Mouse (Mus musculus): ENCODE results near the gene Gm26602. TPM values are rescaled to one million over a fixed set of nuclear protein-coding genes. Genes with fewer than 3 reads are reported as not detected.
"Not testable (repeated sequence)": the region's sequence is repeated elsewhere in the genome, so short reads cannot be mapped to it uniquely, and the experiment has no call there.

The Gm26602 gene
- polyA plus RNA-seq, 1 experiment = not detected

- 83% methylated on average over 9 of the region's 9 CpGs for WGBS
- Histone ChIP-seq H3K36me3 (ENCODE audit: control insufficient read depth, insufficient read depth, low read length) (no peaks in the 10 kb centered on the region), H3K4me1 (ENCODE audit: control insufficient read depth, insufficient read depth, low read length) (peaks cover 3% of the 10 kb centered on the region; the same call in 1 of the 2 replicates), H3K27me3 (replicated peaks; ENCODE audit: control insufficient read depth, insufficient read depth, low read length) (no peaks in the 10 kb centered on the region), H3K27ac (ENCODE audit: insufficient read depth, low read depth, low read length) (no peak overlapping the region), H3K4me3 (ENCODE audit: insufficient read depth, low read depth, low read length) (no peak overlapping the region)
- DNase-seq = no peak
- TF ChIP-seq CTCF (conservative IDR thresholded peaks at IDR 0.05; ENCODE audit: insufficient read depth, insufficient read length, low read depth, low read length) = no peak
- TF ChIP-seq POLR2A (IDR thresholded peaks at IDR 0.05; ENCODE audit: low read depth, low read length) = no peak
Measured at GRCm38 (mm10) chr10:79955691-79956090, 45.0 kb downstream of the Gm26602 start.

- no peak overlapping the region for H3K4me3 ChIP-seq (ENCODE audit: insufficient read depth, low read depth, low read length)
- peaks cover 5% of the 10 kb centered on the region; the same call in 1 of the 2 replicates for H3K4me1 ChIP-seq (ENCODE audit: control insufficient read depth, insufficient read depth, low read length)
- TF ChIP-seq POLR2A (IDR thresholded peaks at IDR 0.05; ENCODE audit: low read depth, low read length) (no peak), CTCF (conservative IDR thresholded peaks at IDR 0.05; ENCODE audit: insufficient read depth, insufficient read length, low read depth, low read length) (no peak)
- H3K36me3 ChIP-seq (ENCODE audit: control insufficient read depth, insufficient read depth, low read length) = no peaks in the 10 kb centered on the region
- DNase-seq = no peak
- 59% methylated on average over 4 of the region's 4 CpGs for WGBS
- H3K27me3 ChIP-seq (replicated peaks; ENCODE audit: control insufficient read depth, insufficient read depth, low read length) = no peaks in the 10 kb centered on the region
- no peak overlapping the region for H3K27ac ChIP-seq (ENCODE audit: insufficient read depth, low read depth, low read length)
Measured at GRCm38 (mm10) chr10:79956643-79957154, 46.0 kb downstream of the Gm26602 start.

- Histone ChIP-seq H3K36me3 (ENCODE audit: control insufficient read depth, insufficient read depth, low read length) (no peaks in the 10 kb centered on the region), H3K27me3 (replicated peaks; ENCODE audit: control insufficient read depth, insufficient read depth, low read length) (no peaks in the 10 kb centered on the region), H3K27ac (ENCODE audit: insufficient read depth, low read depth, low read length) (peak overlapping the region; percentile 22; the same call in 1 of the 2 replicates), H3K4me1 (ENCODE audit: control insufficient read depth, insufficient read depth, low read length) (peaks cover 5% of the 10 kb centered on the region; the same call in 1 of the 2 replicates), H3K4me3 (ENCODE audit: insufficient read depth, low read depth, low read length) (no peak overlapping the region)
- peak; percentile 92 for DNase-seq
- WGBS = 6% methylated on average over 21 of the region's 21 CpGs
- TF ChIP-seq POLR2A (IDR thresholded peaks at IDR 0.05; ENCODE audit: low read depth, low read length) (no peak), CTCF (conservative IDR thresholded peaks at IDR 0.05; ENCODE audit: insufficient read depth, insufficient read length, low read depth, low read length) (peak; percentile 99; the same call in 1 of the 2 replicates)
Measured at GRCm38 (mm10) chr10:79958140-79958816, 47.6 kb downstream of the Gm26602 start.

GRCm38 (mm10) chr10:79959412-79959811 lies 48.8 kb downstream of the Gm26602 start:
- DNase-seq; H3K4me1 ChIP-seq (ENCODE audit: control insufficient read depth, insufficient read depth, low read length); H3K36me3 ChIP-seq (ENCODE audit: control insufficient read depth, insufficient read depth, low read length); H3K4me3 ChIP-seq (ENCODE audit: insufficient read depth, low read depth, low read length); H3K27me3 ChIP-seq (replicated peaks; ENCODE audit: control insufficient read depth, insufficient read depth, low read length): not testable (repeated sequence)
- H3K27ac ChIP-seq (ENCODE audit: insufficient read depth, low read depth, low read length) = peak overlapping the region; percentile 15; the same call in 1 of the 2 replicates
- 22% methylated on average over 10 of the region's 10 CpGs for WGBS

- Histone ChIP-seq H3K4me3 (ENCODE audit: insufficient read depth, low read depth, low read length) (peak within 1 kb of the TSS; percentile 85), H3K4me1 (ENCODE audit: control insufficient read depth, insufficient read depth, low read length) (peaks cover 5% of the 10 kb centered on the region; the same call in 1 of the 2 replicates), H3K27me3 (replicated peaks; ENCODE audit: control insufficient read depth, insufficient read depth, low read length) (no peaks in the 10 kb centered on the region), H3K27ac (ENCODE audit: insufficient read depth, low read depth, low read length) (peak within 1 kb of the TSS; percentile 15; the same call in 1 of the 2 replicates), H3K36me3 (ENCODE audit: control insufficient read depth, insufficient read depth, low read length) (no peaks in the 10 kb centered on the region)
- TF ChIP-seq POLR2A (IDR thresholded peaks at IDR 0.05; ENCODE audit: low read depth, low read length) (no peak), CTCF (conservative IDR thresholded peaks at IDR 0.05; ENCODE audit: insufficient read depth, insufficient read length, low read depth, low read length) (peak; percentile 99)
- DNase-seq = peak; percentile 100
- WGBS = under 1% methylated on average over 61 of the region's 61 CpGs
Measured at GRCm38 (mm10) chr10:79959847-79960601, 49.4 kb downstream of the Gm26602 start, which contains the start of gene Wdr18. Gene Wdr18 (plus strand): TSS chr10:79960152.

Other genes with a start within 250 kb of the Gm26602 start
- 0.44 TPM in 1 of 2 replicates, not detected in the other for gene Madcam1, start 246.3 kb upstream of the Gm26602 start, polyA plus RNA-seq (2012; rRNA removed)
- 60.3 and 75.2 TPM in 2 replicates for gene Tpgs1, start 241.5 kb upstream of the Gm26602 start, polyA plus RNA-seq (2012; rRNA removed)
- 159 and 183 TPM in 2 replicates for gene Cdc34, start 228.7 kb upstream of the Gm26602 start, polyA plus RNA-seq (2012; rRNA removed)
- gene Gzmm, start 221.8 kb upstream of the Gm26602 start, polyA plus RNA-seq (2012; rRNA removed) = 0.34 and 0.94 TPM in 2 replicates
- gene Bsg, start 206.4 kb upstream of the Gm26602 start, polyA plus RNA-seq (2012; rRNA removed) = 825 and 914 TPM in 2 replicates
- 1.5 and 1.9 TPM in 2 replicates for gene Hcn2, start 194.2 kb upstream of the Gm26602 start, polyA plus RNA-seq (2012; rRNA removed)
- gene Polrmt, start 164.3 kb upstream of the Gm26602 start, polyA plus RNA-seq (2012; rRNA removed) = 66.3 and 77.9 TPM in 2 replicates
- gene Fgf22, start 155.8 kb upstream of the Gm26602 start, polyA plus RNA-seq (2012; rRNA removed) = not detected in 2 replicates
- gene Rnf126, start 143.9 kb upstream of the Gm26602 start, polyA plus RNA-seq (2012; rRNA removed) = 90.2 and 122 TPM in 2 replicates
- gene Fstl3, start 133.6 kb upstream of the Gm26602 start, polyA plus RNA-seq (2012; rRNA removed) = 17.0 and 24.1 TPM in 2 replicates
- 0.03 and 0.08 TPM in 2 replicates for gene Prss57, start 119.9 kb upstream of the Gm26602 start, polyA plus RNA-seq (2012; rRNA removed)
- 110 and 121 TPM in 2 replicates for gene Palm, start 117.3 kb upstream of the Gm26602 start, polyA plus RNA-seq (2012; rRNA removed)
- gene Misp, start 89.9 kb upstream of the Gm26602 start, polyA plus RNA-seq (2012; rRNA removed) = 17.9 and 19.9 TPM in 2 replicates
- gene Ptbp1, start 56.4 kb upstream of the Gm26602 start, polyA plus RNA-seq (2012; rRNA removed) = 184 and 198 TPM in 2 replicates
- gene Prtn3, start 36.4 kb upstream of the Gm26602 start, polyA plus RNA-seq (2012; rRNA removed) = 0.67 and 0.99 TPM in 2 replicates
- 2.7 and 3.2 TPM in 2 replicates for gene Plppr3, start 36.2 kb upstream of the Gm26602 start, polyA plus RNA-seq (2012; rRNA removed)
- gene Elane, start 24.6 kb upstream of the Gm26602 start, polyA plus RNA-seq (2012; rRNA removed) = 0.10 TPM in 1 of 2 replicates, not detected in the other
- 1,335 and 2,389 TPM in 2 replicates for gene Cfd, start 20.0 kb upstream of the Gm26602 start, polyA plus RNA-seq (2012; rRNA removed)
- 57.1 and 75.4 TPM in 2 replicates for gene Med16, start 1.9 kb upstream of the Gm26602 start, polyA plus RNA-seq (2012; rRNA removed)
- gene Kiss1r, start 6.1 kb downstream of the Gm26602 start, polyA plus RNA-seq (2012; rRNA removed) = 5.6 and 9.2 TPM in 2 replicates
- gene R3hdm4, start 10.4 kb downstream of the Gm26602 start, polyA plus RNA-seq (2012; rRNA removed) = 146 and 154 TPM in 2 replicates
- 6.7 and 8.1 TPM in 2 replicates for gene Arid3a, start 16.2 kb downstream of the Gm26602 start, polyA plus RNA-seq (2012; rRNA removed)
- 60.4 and 67.5 TPM in 2 replicates for gene Wdr18, start 49.3 kb downstream of the Gm26602 start, polyA plus RNA-seq (2012; rRNA removed)
- gene Grin3b, start 59.9 kb downstream of the Gm26602 start, polyA plus RNA-seq (2012; rRNA removed) = 1.6 and 2.0 TPM in 2 replicates
- 262 and 316 TPM in 2 replicates for gene Tmem259, start 73.5 kb downstream of the Gm26602 start, polyA plus RNA-seq (2012; rRNA removed)
- 52.3 and 55.5 TPM in 2 replicates for gene Cnn2, start 77.7 kb downstream of the Gm26602 start, polyA plus RNA-seq (2012; rRNA removed)
- gene Abca7, start 85.6 kb downstream of the Gm26602 start, polyA plus RNA-seq (2012; rRNA removed) = 10.6 and 11.8 TPM in 2 replicates
- gene Arhgap45, start 105.8 kb downstream of the Gm26602 start, polyA plus RNA-seq (2012; rRNA removed) = 9.6 and 25.5 TPM in 2 replicates
- 230 and 235 TPM in 2 replicates for gene Polr2e, start 128.9 kb downstream of the Gm26602 start, polyA plus RNA-seq (2012; rRNA removed)
- 1,431 and 1,557 TPM in 2 replicates for gene Gpx4, start 136.3 kb downstream of the Gm26602 start, polyA plus RNA-seq (2012; rRNA removed)
- 27.7 and 30.8 TPM in 2 replicates for gene Sbno2, start 194.7 kb downstream of the Gm26602 start, polyA plus RNA-seq (2012; rRNA removed)
- gene Stk11, start 204.9 kb downstream of the Gm26602 start, polyA plus RNA-seq (2012; rRNA removed) = 114 and 117 TPM in 2 replicates
- gene Atp5d, start 227.8 kb downstream of the Gm26602 start, polyA plus RNA-seq (2012; rRNA removed) = 1,948 and 2,036 TPM in 2 replicates
- gene Cbarp, start 230.0 kb downstream of the Gm26602 start, polyA plus RNA-seq (2012; rRNA removed) = 8.1 and 8.7 TPM in 2 replicates
- gene Midn, start 237.4 kb downstream of the Gm26602 start, polyA plus RNA-seq (2012; rRNA removed) = 65.6 and 67.0 TPM in 2 replicates